In genomic region chr12:28636543-28636942, GRCm38 (mm10) we compare ENCODE assay signal across 9 mouse cellular contexts. TPM values are rescaled to one million over a fixed set of nuclear protein-coding genes. Genes with fewer than 3 reads are reported as not detected.
DNase-seq lines count a peak whose midpoint lies in the region; ATAC-seq and TF ChIP-seq lines count a peak whose summit lies in the region.
"Had no signal": no experiment of that assay in that cellular context is flagged by ENCODE, and none has a peak within 500 bp of the region (broad histone marks: within the 10 kb centered on the region; RNA-seq: fewer than 3 reads in every experiment).

No protein-coding gene starts in this region.

- H3K27ac ChIP-seq in kidney, postnatal 0 days = no peak overlapping the region
- no peak overlapping the region; the same call in 1 of the 2 replicates for H3K27ac ChIP-seq in embryonic facial prominence, embryonic 10.5 days (replicated peaks)
- no peak overlapping the region for H3K27ac ChIP-seq in intestine, embryonic 15.5 days

- H3K9ac ChIP-seq in kidney, postnatal 0 days (ENCODE audit: low read depth, low read length) = no peak overlapping the region
- H3K9ac ChIP-seq in intestine, embryonic 15.5 days = no peak overlapping the region

- H3K79me2 ChIP-seq in myocyte (ENCODE audit: control insufficient read depth, insufficient read depth) = peaks cover 37% of the 10 kb centered on the region

- TF ChIP-seq POLR2A in myocyte (IDR thresholded peaks at IDR 0.05; ENCODE audit: insufficient read length, low read depth) = no peak

- peak overlapping the region; percentile 94; the same call in 1 of the 2 replicates for H3K4me3 ChIP-seq in kidney, postnatal 0 days (replicated peaks; ENCODE audit: low read depth, low read length)
- H3K4me3 ChIP-seq in embryonic facial prominence, embryonic 10.5 days = peak overlapping the region; percentile 96
- peak overlapping the region; percentile 88 for H3K4me3 ChIP-seq in intestine, embryonic 15.5 days (replicated peaks)
- peak overlapping the region; percentile 76 for H3K4me3 ChIP-seq in myocyte

- no peak for TF ChIP-seq CTCF in kidney, postnatal 0 days (IDR thresholded peaks at IDR 0.05; ENCODE audit: low read depth)

- WGBS in kidney, postnatal 0 days = 92% methylated on average over 6 of the region's 6 CpGs
- WGBS in embryonic facial prominence, embryonic 10.5 days = 91% methylated on average over 6 of the region's 6 CpGs
- 90% methylated on average over 6 of the region's 6 CpGs for WGBS in intestine, embryonic 15.5 days

- no peaks in the 10 kb centered on the region for H3K27me3 ChIP-seq in kidney, postnatal 0 days (ENCODE audit: insufficient read depth, low read length)
- no peaks in the 10 kb centered on the region for H3K27me3 ChIP-seq in embryonic facial prominence, embryonic 10.5 days (replicated peaks; ENCODE audit: low read depth, poor library complexity, severe bottlenecking)
- no peaks in the 10 kb centered on the region for H3K27me3 ChIP-seq in intestine, embryonic 15.5 days (replicated peaks)
- no peaks in the 10 kb centered on the region for H3K27me3 ChIP-seq in myocyte (ENCODE audit: control insufficient read depth, insufficient read depth, insufficient read length)

- ATAC-seq in kidney, postnatal 0 days (replicated peaks; ENCODE audit: low FRiP score, low read depth) = no peak
- ATAC-seq in intestine, embryonic 15.5 days = no peak
- ATAC-seq in erythroid progenitor cell, adult 5-6 weeks (replicated peaks; ENCODE audit: low FRiP score, poor library complexity, severe bottlenecking) = no peak

- peaks cover 5% of the 10 kb centered on the region; the same call in 1 of the 2 replicates for H3K4me1 ChIP-seq in kidney, postnatal 0 days (replicated peaks; ENCODE audit: insufficient read depth, low read length)
- H3K4me1 ChIP-seq in embryonic facial prominence, embryonic 10.5 days = peaks cover 29% of the 10 kb centered on the region
- H3K4me1 ChIP-seq in intestine, embryonic 15.5 days (replicated peaks) = peaks cover 18% of the 10 kb centered on the region

- no peak overlapping the region for H3ac ChIP-seq in myocyte (ENCODE audit: control insufficient read depth, insufficient read length)

- peak overlapping the region; percentile 50 for H3K4me2 ChIP-seq in kidney, postnatal 0 days (ENCODE audit: low read length)
- peak overlapping the region; percentile 55 for H3K4me2 ChIP-seq in intestine, embryonic 15.5 days (replicated peaks)
- H3K4me2 ChIP-seq in myocyte (ENCODE audit: low read depth) = peak overlapping the region; percentile 79

- peaks cover 16% of the 10 kb centered on the region for H3K36me3 ChIP-seq in kidney, postnatal 0 days (ENCODE audit: insufficient read depth, low read length)
- peaks cover 32% of the 10 kb centered on the region for H3K36me3 ChIP-seq in embryonic facial prominence, embryonic 10.5 days (replicated peaks)
- H3K36me3 ChIP-seq in intestine, embryonic 15.5 days = peaks cover 24% of the 10 kb centered on the region
- H3K36me3 ChIP-seq in myocyte (ENCODE audit: control insufficient read depth, insufficient read depth) = peaks cover 23% of the 10 kb centered on the region

- no peaks in the 10 kb centered on the region for H3K9me3 ChIP-seq in kidney, postnatal 0 days (replicated peaks; ENCODE audit: low read length)
- no peaks in the 10 kb centered on the region for H3K9me3 ChIP-seq in embryonic facial prominence, embryonic 10.5 days
- H3K9me3 ChIP-seq in intestine, embryonic 15.5 days = no peaks in the 10 kb centered on the region

- no peak for DNase-seq in kidney, postnatal 0 days (ENCODE audit: low spot score)
- DNase-seq in kidney, adult 18-20 months = no peak
- no peak for DNase-seq in embryonic facial prominence, embryonic 10.5 days (ENCODE audit: low spot score)
- no peak for DNase-seq in urinary bladder, postnatal 14 days (ENCODE audit: low spot score)
- DNase-seq in embryo, embryonic 11 days = no peak
- DNase-seq: left cerebral cortex, postnatal 4 days had no signal

TF ChIP-seq in myocyte, 11 proteins besides CTCF, POLR2A, EP300 and RAD21:
- TF ChIP-seq TCF3 (IDR thresholded peaks at IDR 0.05; ENCODE audit: insufficient read length, low read depth) (no peak), SRF (IDR thresholded peaks at IDR 0.05; ENCODE audit: control insufficient read depth, insufficient read length, low read depth) (no peak), USF1 (IDR thresholded peaks at IDR 0.05; ENCODE audit: low read depth) (no peak), MYOD1 (IDR thresholded peaks at IDR 0.05; ENCODE audit: control insufficient read depth in 1 of 3, insufficient read length in 2 of 3, low read depth in 2 of 3) (no peak)
TF ChIP-seq in myocyte: peak in this region for 0.

RNA-seq across cellular contexts. Expression of gene Rps7, which starts 0.8 kb away (rescaled TPM):
- 949 and 1,081 TPM in 2 replicates for polyA plus RNA-seq in kidney, postnatal 0 days (2015; fragmentation: Nextera tagmentation; extraction: Ambion mirVana)
- polyA plus RNA-seq in embryonic facial prominence, embryonic 10.5 days (2016; fragmentation: Nextera tagmentation; extraction: Ambion mirVana) = 685 and 712 TPM in 2 replicates
- polyA plus RNA-seq in intestine, embryonic 15.5 days (2015; fragmentation: Nextera tagmentation; extraction: Ambion mirVana) = 676 and 798 TPM in 2 replicates
- 932 TPM for polyA plus RNA-seq in myocyte (2012; fragmentation: generic; extraction: Trizol)
- 586 and 840 TPM in 2 replicates for total RNA-seq in erythroid progenitor cell, adult 5-6 weeks (2015; ENCODE audit: low replicate concordance)
- 645 and 703 TPM in 2 replicates for total RNA-seq in erythroid progenitor cell, adult 5-6 weeks (2017; ENCODE audit: low replicate concordance)

RNA-seq across cellular contexts. Expression of gene Rnaseh1, which starts 12.9 kb away (rescaled TPM):
- 23.7 and 24.8 TPM in 2 replicates for polyA plus RNA-seq in kidney, postnatal 0 days (2015; fragmentation: Nextera tagmentation; extraction: Ambion mirVana)
- 34.3 and 35.1 TPM in 2 replicates for polyA plus RNA-seq in embryonic facial prominence, embryonic 10.5 days (2016; fragmentation: Nextera tagmentation; extraction: Ambion mirVana)
- polyA plus RNA-seq in intestine, embryonic 15.5 days (2015; fragmentation: Nextera tagmentation; extraction: Ambion mirVana) = 26.1 and 27.9 TPM in 2 replicates
- 8.7 TPM for polyA plus RNA-seq in myocyte (2012; fragmentation: generic; extraction: Trizol)
- total RNA-seq in erythroid progenitor cell, adult 5-6 weeks (2015; ENCODE audit: low replicate concordance) = 8.8 and 11.9 TPM in 2 replicates
- 3.6 and 10.4 TPM in 2 replicates for total RNA-seq in erythroid progenitor cell, adult 5-6 weeks (2017; ENCODE audit: low replicate concordance)

RNA-seq across cellular contexts. Expression of gene Colec11, which starts 13.4 kb away (rescaled TPM):
- 2.2 TPM in 2 replicates for polyA plus RNA-seq in kidney, postnatal 0 days (2015; fragmentation: Nextera tagmentation; extraction: Ambion mirVana)
- 0.10 and 0.31 TPM in 2 replicates for polyA plus RNA-seq in embryonic facial prominence, embryonic 10.5 days (2016; fragmentation: Nextera tagmentation; extraction: Ambion mirVana)
- 1.6 and 1.8 TPM in 2 replicates for polyA plus RNA-seq in intestine, embryonic 15.5 days (2015; fragmentation: Nextera tagmentation; extraction: Ambion mirVana)
- polyA plus RNA-seq in myocyte (2012; fragmentation: generic; extraction: Trizol) = 0.06 TPM
- not detected in 2 replicates for total RNA-seq in erythroid progenitor cell, adult 5-6 weeks (2015; ENCODE audit: low replicate concordance)
- total RNA-seq in erythroid progenitor cell, adult 5-6 weeks (2017; ENCODE audit: low replicate concordance) = not detected in 2 replicates

RNA-seq across cellular contexts. Expression of gene Adi1, which starts 38.5 kb away (rescaled TPM):
- polyA plus RNA-seq in kidney, postnatal 0 days (2015; fragmentation: Nextera tagmentation; extraction: Ambion mirVana) = 91.7 and 98.1 TPM in 2 replicates
- polyA plus RNA-seq in embryonic facial prominence, embryonic 10.5 days (2016; fragmentation: Nextera tagmentation; extraction: Ambion mirVana) = 56.9 and 62.2 TPM in 2 replicates
- 89.4 and 92.1 TPM in 2 replicates for polyA plus RNA-seq in intestine, embryonic 15.5 days (2015; fragmentation: Nextera tagmentation; extraction: Ambion mirVana)
- 18.1 TPM for polyA plus RNA-seq in myocyte (2012; fragmentation: generic; extraction: Trizol)
- total RNA-seq in erythroid progenitor cell, adult 5-6 weeks (2015; ENCODE audit: low replicate concordance) = 11.5 and 14.7 TPM in 2 replicates
- 3.1 and 7.7 TPM in 2 replicates for total RNA-seq in erythroid progenitor cell, adult 5-6 weeks (2017; ENCODE audit: low replicate concordance)

RNA-seq across cellular contexts. Expression of gene Allc, which starts 54.2 kb away (rescaled TPM):
- polyA plus RNA-seq in kidney, postnatal 0 days (2015; fragmentation: Nextera tagmentation; extraction: Ambion mirVana) = not detected in 2 replicates
- polyA plus RNA-seq in embryonic facial prominence, embryonic 10.5 days (2016; fragmentation: Nextera tagmentation; extraction: Ambion mirVana) = not detected in 2 replicates
- polyA plus RNA-seq in intestine, embryonic 15.5 days (2015; fragmentation: Nextera tagmentation; extraction: Ambion mirVana) = not detected in 2 replicates
- polyA plus RNA-seq in myocyte (2012; fragmentation: generic; extraction: Trizol) = not detected
- not detected in 2 replicates for total RNA-seq in erythroid progenitor cell, adult 5-6 weeks (2015; ENCODE audit: low replicate concordance)
- not detected in 2 replicates for total RNA-seq in erythroid progenitor cell, adult 5-6 weeks (2017; ENCODE audit: low replicate concordance)
